Comparison of ENCODE assay signal across 28 mouse cellular contexts in genomic region chr4:91511543-91511942, GRCm38 (mm10).
"Had no signal": no experiment of that assay in that cellular context is flagged by ENCODE, and none has a peak within 500 bp of the region (broad histone marks: within the 10 kb centered on the region; RNA-seq: fewer than 3 reads in every experiment).

No protein-coding gene starts in this region.

- ATAC-seq: forebrain, embryonic 13.5 days; forebrain, embryonic 14.5 days; forebrain, embryonic 15.5 days; forebrain, embryonic 16.5 days; forebrain, postnatal 0 days had no signal

- H3K36me3 ChIP-seq: embryonic facial prominence, embryonic 10.5 days; embryonic facial prominence, embryonic 12.5 days; embryonic facial prominence, embryonic 13.5 days; embryonic facial prominence, embryonic 15.5 days; forebrain, embryonic 10.5 days; forebrain, embryonic 12.5 days; forebrain, embryonic 15.5 days had no signal

- H3K4me3 ChIP-seq: embryonic facial prominence, embryonic 10.5 days; embryonic facial prominence, embryonic 12.5 days; embryonic facial prominence, embryonic 13.5 days; embryonic facial prominence, embryonic 15.5 days; erythroblast, embryonic 14.5 days; forebrain, embryonic 10.5 days; forebrain, embryonic 12.5 days; forebrain, embryonic 13.5 days; forebrain, embryonic 15.5 days; gastrocnemius, adult 2 months; heart, adult 2 months had no signal

- H3K9me3 ChIP-seq: embryonic facial prominence, embryonic 10.5 days; embryonic facial prominence, embryonic 12.5 days; embryonic facial prominence, embryonic 13.5 days; embryonic facial prominence, embryonic 15.5 days; forebrain, embryonic 10.5 days; forebrain, embryonic 12.5 days; forebrain, embryonic 13.5 days; forebrain, embryonic 15.5 days had no signal

- H3K4me2 ChIP-seq: embryonic facial prominence, embryonic 12.5 days; embryonic facial prominence, embryonic 13.5 days; embryonic facial prominence, embryonic 15.5 days; forebrain, embryonic 12.5 days; forebrain, embryonic 13.5 days; forebrain, embryonic 15.5 days had no signal

- H3K27me3 ChIP-seq: embryonic facial prominence, embryonic 12.5 days; embryonic facial prominence, embryonic 13.5 days; embryonic facial prominence, embryonic 15.5 days; forebrain, embryonic 12.5 days; forebrain, embryonic 13.5 days; forebrain, embryonic 15.5 days had no signal

- H3K4me1 ChIP-seq: embryonic facial prominence, embryonic 10.5 days; embryonic facial prominence, embryonic 12.5 days; embryonic facial prominence, embryonic 13.5 days; embryonic facial prominence, embryonic 15.5 days; forebrain, embryonic 10.5 days; forebrain, embryonic 12.5 days; forebrain, embryonic 13.5 days; forebrain, embryonic 15.5 days had no signal

- DNase-seq: cerebellum, adult 8-10 months; cerebellum, adult 9-10 months; cerebellum, adult 9-11 months; cerebellum, postnatal 10 days; cerebellum, postnatal 14 days; cerebellum, postnatal 25 days; cerebellum, postnatal 36 days; embryo, embryonic 11 days; forebrain, postnatal 0 days; gastrocnemius, adult 2 months; gastrocnemius, postnatal 10 days; gastrocnemius, postnatal 14 days; gastrocnemius, postnatal 25 days; gastrocnemius, postnatal 36 days; heart, adult 11 months; heart, adult 18-20 months; heart, adult 2 months had no signal

- H3K9ac ChIP-seq: embryonic facial prominence, embryonic 12.5 days; embryonic facial prominence, embryonic 13.5 days; embryonic facial prominence, embryonic 15.5 days; forebrain, embryonic 12.5 days; forebrain, embryonic 13.5 days; forebrain, embryonic 15.5 days; forebrain, postnatal 0 days had no signal

- H3K27ac ChIP-seq: embryonic facial prominence, embryonic 10.5 days; embryonic facial prominence, embryonic 12.5 days; embryonic facial prominence, embryonic 13.5 days; embryonic facial prominence, embryonic 15.5 days; forebrain, embryonic 10.5 days; forebrain, embryonic 12.5 days; forebrain, embryonic 13.5 days; forebrain, embryonic 15.5 days; gastrocnemius, adult 2 months; heart, adult 2 months had no signal
